In the genomic region with DNA sequence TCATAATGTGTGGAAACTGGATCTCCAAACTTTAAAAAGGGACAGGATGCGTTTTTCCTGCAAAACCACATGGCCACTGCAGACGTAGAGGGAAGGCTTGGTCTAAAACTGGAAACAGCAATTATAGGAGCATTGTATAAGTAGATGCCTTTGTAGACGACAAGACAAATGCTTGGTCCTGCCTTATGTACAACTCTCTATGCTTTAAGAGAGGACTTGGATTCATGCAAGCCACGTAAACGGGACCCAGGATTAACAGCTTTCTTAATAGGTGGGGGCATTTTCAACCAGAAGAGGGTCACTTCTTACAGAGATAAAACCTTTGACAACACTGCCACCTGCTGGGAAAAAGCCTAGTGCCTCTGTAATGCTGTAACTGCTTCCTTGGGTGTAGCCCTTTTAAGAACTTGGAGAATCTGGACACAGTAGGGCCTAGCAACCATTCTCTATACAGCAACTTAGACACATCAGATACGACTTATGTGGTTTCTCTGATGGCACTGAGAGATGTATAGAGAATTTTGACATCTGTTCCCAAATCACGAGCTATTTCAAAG, we compare ENCODE assay signal across 8 mouse cellular contexts.
A peak's percentile ranks its signal among the peaks of the same experiment; 100 is the strongest.
DNase-seq lines count a peak whose midpoint lies in the region; ATAC-seq lines count a peak whose summit lies in the region.

No protein-coding gene starts in this region.

- H3K4me3 ChIP-seq in intestine, embryonic 14.5 days (ENCODE audit: low read depth, low read length): no peak overlapping the region
- H3K4me3 ChIP-seq in intestine, embryonic 15.5 days (replicated peaks): no peak overlapping the region
- no peak overlapping the region for H3K4me3 ChIP-seq in forebrain, embryonic 16.5 days (replicated peaks; ENCODE audit: low read length)
- H3K4me3 ChIP-seq in limb, embryonic 13.5 days: no peak overlapping the region

- DNase-seq in intestine, embryonic 14.5 days (ENCODE audit: low spot score): peak; percentile 69
- peak; percentile 72 for DNase-seq in ES-CJ7 (ENCODE audit: low read depth, low spot score)
- DNase-seq in adrenal gland, postnatal 10 days: peak; percentile 59
- peak; percentile 86 for DNase-seq in retina, postnatal 1 day
- no peak for DNase-seq in thymus, postnatal 25 days

- no peaks in the 10 kb centered on the region for H3K9me3 ChIP-seq in intestine, embryonic 14.5 days (ENCODE audit: control insufficient read depth, low read length)
- no peaks in the 10 kb centered on the region for H3K9me3 ChIP-seq in intestine, embryonic 15.5 days
- H3K9me3 ChIP-seq in forebrain, embryonic 16.5 days (ENCODE audit: control insufficient read depth, low read length): no peaks in the 10 kb centered on the region
- H3K9me3 ChIP-seq in limb, embryonic 13.5 days: no peaks in the 10 kb centered on the region

- 50% methylated on average over 7 of the region's 7 CpGs for WGBS in intestine, embryonic 14.5 days
- 53% methylated on average over 7 of the region's 7 CpGs for WGBS in intestine, embryonic 15.5 days
- 38% methylated on average over 7 of the region's 7 CpGs for WGBS in forebrain, embryonic 16.5 days
- WGBS in limb, embryonic 13.5 days: 38% methylated on average over 7 of the region's 7 CpGs

- H3K36me3 ChIP-seq in intestine, embryonic 14.5 days (ENCODE audit: control insufficient read depth, insufficient read depth, low read length): no peaks in the 10 kb centered on the region
- H3K36me3 ChIP-seq in intestine, embryonic 15.5 days: no peaks in the 10 kb centered on the region
- H3K36me3 ChIP-seq in forebrain, embryonic 16.5 days (ENCODE audit: control insufficient read depth, insufficient read depth): no peaks in the 10 kb centered on the region
- no peaks in the 10 kb centered on the region for H3K36me3 ChIP-seq in limb, embryonic 13.5 days

- no peak for ATAC-seq in intestine, embryonic 14.5 days (replicated peaks; ENCODE audit: low FRiP score, low TSS enrichment, low read depth)
- ATAC-seq in intestine, embryonic 15.5 days: no peak
- peak; percentile 76 for ATAC-seq in forebrain, embryonic 16.5 days
- peak; percentile 57; the same call in 1 of the 2 replicates for ATAC-seq in limb, embryonic 13.5 days (ENCODE audit: low FRiP score, low read depth)

- no peak overlapping the region for H3K4me2 ChIP-seq in intestine, embryonic 14.5 days (ENCODE audit: low read length)
- no peak overlapping the region for H3K4me2 ChIP-seq in intestine, embryonic 15.5 days (replicated peaks)
- no peak overlapping the region for H3K4me2 ChIP-seq in forebrain, embryonic 16.5 days (ENCODE audit: low read length)
- H3K4me2 ChIP-seq in limb, embryonic 13.5 days (replicated peaks): no peak overlapping the region

- H3K27ac ChIP-seq in intestine, embryonic 14.5 days (ENCODE audit: low read depth): no peak overlapping the region
- H3K27ac ChIP-seq in intestine, embryonic 15.5 days: no peak overlapping the region
- no peak overlapping the region for H3K27ac ChIP-seq in forebrain, embryonic 16.5 days (ENCODE audit: low read length)
- H3K27ac ChIP-seq in limb, embryonic 13.5 days: no peak overlapping the region

- no peaks in the 10 kb centered on the region for H3K27me3 ChIP-seq in intestine, embryonic 14.5 days (replicated peaks; ENCODE audit: control insufficient read depth, insufficient read depth, low read length)
- H3K27me3 ChIP-seq in intestine, embryonic 15.5 days (replicated peaks): no peaks in the 10 kb centered on the region
- no peaks in the 10 kb centered on the region for H3K27me3 ChIP-seq in forebrain, embryonic 16.5 days (replicated peaks; ENCODE audit: control insufficient read depth, insufficient read depth, low read length)
- 0 out of 2 replicates have a peak, but pooled peaks cover 7% of the 10 kb centered on the region for H3K27me3 ChIP-seq in limb, embryonic 13.5 days

- H3K4me1 ChIP-seq in intestine, embryonic 14.5 days (replicated peaks; ENCODE audit: control insufficient read depth, insufficient read depth, low read length): no peaks in the 10 kb centered on the region
- H3K4me1 ChIP-seq in intestine, embryonic 15.5 days (replicated peaks): no peaks in the 10 kb centered on the region
- H3K4me1 ChIP-seq in forebrain, embryonic 16.5 days (replicated peaks; ENCODE audit: control insufficient read depth, insufficient read depth, low read length): no peaks in the 10 kb centered on the region
- H3K4me1 ChIP-seq in limb, embryonic 13.5 days: no peaks in the 10 kb centered on the region

- no peak overlapping the region for H3K9ac ChIP-seq in intestine, embryonic 14.5 days (ENCODE audit: low read length)
- H3K9ac ChIP-seq in intestine, embryonic 15.5 days: no peak overlapping the region
- no peak overlapping the region for H3K9ac ChIP-seq in forebrain, embryonic 16.5 days (replicated peaks; ENCODE audit: low read depth, low read length)
- H3K9ac ChIP-seq in limb, embryonic 13.5 days: no peak overlapping the region

Comparison
In these comparisons a context has a peak if more than half of its experiments do, and no peak if none do; other contexts are left out.
1. ATAC-seq: peak in forebrain, embryonic 16.5 days (single experiment) and limb, embryonic 13.5 days (single experiment); none in intestine, embryonic 14.5 days (single experiment) and intestine, embryonic 15.5 days (single experiment).